Mouse (Mus musculus) hindbrain, embryonic 15.5 days (tissue): ENCODE data around the gene Akr1c13. TPM values are rescaled to one million over a fixed set of nuclear protein-coding genes. Genes with fewer than 3 reads are reported as not detected.
A peak's percentile ranks its signal among the peaks of the same experiment; 100 is the strongest.
"Not testable (repeated sequence)": the region's sequence is repeated elsewhere in the genome, so short reads cannot be mapped to it uniquely, and the experiment has no call there.

Experiments used
- ATAC-seq: fragments of 200-750 bp; cut with Nextera tagmentation; 2 replicates; pipeline ENCODE4 v1.8.0; 2017; ENCODE audit warnings: low read depth, moderate number of reproducible peaks, moderate TSS enrichment; ENCODE audit not compliant: low FRiP score
- H3K27ac ChIP-seq: fragments of 300-500 bp; sonication (generic); replicated peaks from 2 replicates; pipeline ENCODE4 v1.5.1; 2015; ENCODE audit warnings: mild to moderate bottlenecking, inconsistent platforms
- H3K27me3 ChIP-seq: fragments of 300-500 bp; sonication (generic); 2 replicates; pipeline ENCODE4 v1.6.1; 2015; ENCODE audit warnings: control low read depth, inconsistent platforms
- H3K36me3 ChIP-seq: fragments of 300-500 bp; sonication (generic); 2 replicates; pipeline ENCODE4 v1.6.1; 2015; ENCODE audit warnings: control low read depth, inconsistent platforms
- H3K4me1 ChIP-seq: fragments of 300-500 bp; sonication (generic); replicated peaks from 2 replicates; pipeline ENCODE4 v1.6.1; 2015; ENCODE audit warnings: control low read depth, inconsistent platforms
- H3K4me2 ChIP-seq: fragments of 300-500 bp; sonication (generic); 2 replicates; pipeline ENCODE4 v1.6.1; 2015; ENCODE audit warnings: moderate library complexity, mild to moderate bottlenecking, inconsistent platforms
- H3K4me3 ChIP-seq: fragments of 300-500 bp; sonication (generic); 2 replicates; pipeline ENCODE4 v1.5.1; 2015; ENCODE audit warnings: mild to moderate bottlenecking, inconsistent platforms
- H3K9ac ChIP-seq: fragments of 300-500 bp; sonication (generic); 2 replicates; pipeline ENCODE4 v1.6.1; 2015; ENCODE audit warnings: inconsistent platforms
- H3K9me3 ChIP-seq: fragments of 300-500 bp; sonication (generic); 2 replicates; pipeline ENCODE4 v1.6.1; 2016; ENCODE audit warnings: control low read depth, inconsistent platforms
- WGBS: fragments of 180-500 bp; shearing (Covaris S2); methylation state at CpG from one replicate; pipeline ENCODE4 v1.1.7; 2015; 5-methylcytosine and 5-hydroxymethylcytosine counted together
- polyA plus RNA-seq: library from polyadenylated mRNA; unstranded; fragments of >200 nt; fragmentation: Nextera tagmentation; extraction: Ambion mirVana; gene quantifications from 2 replicates; pipeline ENCODE4 v1.2.1, GENCODE M21; 2015

Gene Akr1c13
- polyA plus RNA-seq, 1 experiment from 2014 or later, result 3.7 TPM

DNA sequence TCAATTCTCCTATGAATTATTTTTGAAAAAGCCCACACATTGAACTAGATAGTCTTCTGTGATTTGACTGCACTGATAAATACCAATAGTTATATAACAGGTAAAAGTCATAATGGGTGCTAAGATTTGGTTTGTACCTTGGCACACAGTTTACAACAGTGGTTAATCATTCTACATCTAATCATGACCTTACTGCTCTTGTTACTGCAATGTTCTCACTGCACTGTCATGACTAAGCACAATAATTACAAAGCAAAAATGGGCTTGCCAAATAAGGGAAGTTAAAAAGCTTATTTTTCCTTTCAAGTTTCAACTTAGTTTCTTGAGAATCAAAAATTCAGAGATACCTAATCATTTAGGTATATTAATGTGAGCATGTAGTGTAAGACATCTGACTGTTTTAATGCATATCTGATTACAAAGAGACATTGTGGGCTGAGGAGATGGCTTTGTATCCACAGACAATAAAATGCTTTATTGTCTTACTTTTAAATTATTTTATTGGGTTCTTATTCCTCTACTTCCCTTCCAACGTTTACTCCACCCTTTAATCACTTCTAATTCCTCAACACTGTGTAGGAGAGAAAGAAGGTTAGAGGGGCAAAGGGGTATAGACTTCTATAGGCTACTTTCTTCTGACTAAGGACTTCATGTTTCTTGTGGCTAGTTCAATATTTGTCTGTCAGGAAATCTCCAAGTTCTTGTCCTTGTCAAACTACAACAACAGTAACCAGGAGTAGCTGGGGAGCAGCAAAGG is 15.4 kb downstream of the Akr1c13 start:
- Histone ChIP-seq H3K27me3 (no peaks in the 10 kb centered on the region), H3K4me3 (no peak overlapping the region), H3K9me3 (no peaks in the 10 kb centered on the region), H3K36me3 (no peaks in the 10 kb centered on the region), H3K27ac (no peak overlapping the region), H3K9ac (no peak overlapping the region), H3K4me2 (no peak overlapping the region), H3K4me1 (no peaks in the 10 kb centered on the region)
- ATAC-seq, result no peak
- 41% methylated on average over 1 of the region's 1 CpGs for WGBS

DNA sequence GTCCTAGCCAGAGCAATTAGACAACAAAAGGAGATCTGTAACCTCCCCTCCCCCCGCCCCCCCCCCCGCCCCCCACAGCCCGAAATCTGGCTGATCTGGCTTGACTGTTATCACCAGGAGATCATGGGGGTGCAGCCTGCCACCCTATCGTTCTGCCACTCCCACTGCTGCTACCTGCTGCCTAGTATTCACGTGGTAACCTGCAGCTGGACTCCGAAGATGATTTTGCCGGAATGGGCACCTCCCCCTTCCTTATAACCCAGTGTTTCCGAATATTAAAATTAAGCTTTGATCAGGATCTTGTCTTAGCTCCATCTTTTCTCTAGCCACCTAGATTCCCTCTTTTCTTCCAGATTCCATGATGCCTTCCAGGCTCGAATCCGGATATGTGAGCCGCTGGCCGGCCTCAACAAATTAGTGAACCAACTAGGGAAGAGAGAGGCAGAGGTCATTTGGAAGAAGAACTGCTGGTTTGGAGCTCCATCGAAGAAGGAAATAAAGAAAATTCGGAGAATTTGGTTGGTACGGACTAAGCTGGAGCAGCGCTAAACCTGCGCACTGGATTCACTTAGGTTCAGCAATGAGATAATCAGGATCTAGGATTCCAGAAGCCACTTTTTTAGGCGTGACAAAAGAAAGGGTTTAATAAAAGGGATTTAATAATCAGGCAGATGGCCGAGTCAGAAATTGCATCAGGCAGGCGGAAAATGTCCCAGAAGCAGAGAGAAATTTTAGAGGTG is 20.8 kb downstream of the Akr1c13 start:
- Histone ChIP-seq H3K36me3 (no peaks in the 10 kb centered on the region), H3K9me3 (no peaks in the 10 kb centered on the region), H3K4me1 (no peaks in the 10 kb centered on the region), H3K27me3 (no peaks in the 10 kb centered on the region), H3K4me2 (no peak overlapping the region), H3K27ac (no peak overlapping the region), H3K4me3 (no peak overlapping the region), H3K9ac (no peak overlapping the region)
- 76% methylated on average over 18 of the region's 20 CpGs for WGBS
- ATAC-seq, result no peak

DNA sequence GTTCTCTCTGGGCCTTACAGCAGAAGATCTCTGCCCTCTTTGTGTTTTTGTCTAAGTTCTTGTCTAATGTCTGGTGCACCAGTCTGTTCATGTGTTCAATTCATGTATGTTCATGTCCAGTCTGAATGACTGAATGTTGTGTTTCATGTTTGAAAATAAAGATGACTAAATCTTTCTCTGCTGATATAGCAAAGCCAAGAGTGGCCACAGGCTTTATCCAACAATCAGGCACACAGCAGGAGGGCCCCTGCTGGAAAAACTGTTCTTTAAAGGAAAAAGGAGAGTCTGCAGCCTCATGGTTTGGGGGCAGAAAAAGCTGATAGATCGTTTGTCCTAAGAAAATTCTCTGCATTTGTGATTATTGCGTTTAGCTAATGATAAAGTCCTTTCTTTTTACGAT is 21.4 kb downstream of the Akr1c13 start:
- Histone ChIP-seq H3K4me2 (no peak overlapping the region), H3K9ac (no peak overlapping the region), H3K27me3 (no peaks in the 10 kb centered on the region), H3K36me3 (no peaks in the 10 kb centered on the region), H3K4me1 (no peaks in the 10 kb centered on the region), H3K9me3 (no peaks in the 10 kb centered on the region), H3K4me3 (no peak overlapping the region), H3K27ac (no peak overlapping the region)
- no peak for ATAC-seq
- 62% methylated on average over 3 of the region's 3 CpGs for WGBS

DNA sequence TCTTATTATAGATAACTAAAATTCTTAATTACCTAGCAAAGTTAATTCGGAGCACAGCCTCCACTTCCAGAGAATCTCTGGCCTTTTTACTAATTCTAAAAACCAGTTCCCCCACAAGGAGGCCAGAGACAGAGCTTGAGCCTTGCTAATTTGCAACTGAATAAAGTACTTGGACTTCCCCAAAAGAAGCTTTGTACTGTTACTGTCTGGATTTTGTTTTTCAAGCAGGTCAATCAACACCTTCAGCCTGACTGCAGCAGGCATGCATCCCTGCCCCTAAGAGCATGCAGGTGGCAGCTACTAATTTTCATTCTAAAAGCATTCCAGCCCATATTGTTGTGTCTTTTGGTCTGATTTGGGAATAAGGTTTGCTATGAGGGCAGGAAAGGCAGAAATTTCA is 24.5 kb downstream of the Akr1c13 start:
- not testable (repeated sequence) for H3K27ac ChIP-seq, H3K27me3 ChIP-seq, H3K4me1 ChIP-seq, H3K4me3 ChIP-seq, H3K9me3 ChIP-seq, H3K4me2 ChIP-seq, ATAC-seq, H3K36me3 ChIP-seq, H3K9ac ChIP-seq
- WGBS, result 72% methylated on average over 1 of the region's 1 CpGs

DNA sequence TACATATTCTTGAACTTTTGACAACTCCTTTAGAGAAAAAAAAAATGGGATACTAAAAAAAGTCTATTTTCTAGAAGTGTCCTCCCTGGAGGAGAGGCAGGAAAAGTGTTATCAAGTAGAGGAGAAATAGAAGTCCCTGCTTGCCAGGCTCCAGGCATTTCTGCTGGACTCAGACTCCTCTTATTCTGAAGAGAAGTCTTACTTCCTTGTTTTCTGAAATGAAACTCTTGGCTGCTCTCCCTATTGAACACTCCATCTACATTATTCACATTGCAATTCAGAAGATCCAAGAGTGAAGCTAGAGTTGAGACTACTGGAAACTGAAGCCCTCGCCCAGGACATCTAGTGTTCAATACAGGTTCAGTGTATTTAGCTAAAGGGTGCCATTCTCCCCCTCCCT is 37.5 kb downstream of the Akr1c13 start, which contains the start of gene Akr1c19:
Gene Akr1c19 (plus strand): TSS at position 260 of the 400 bp plus-strand sequence.
- Histone ChIP-seq H3K4me1 (no peaks in the 10 kb centered on the region), H3K4me3 (no peak within 1 kb of the TSS), H3K27me3 (no peaks in the 10 kb centered on the region), H3K27ac (no peak within 1 kb of the TSS), H3K36me3 (no peaks in the 10 kb centered on the region), H3K4me2 (no peak within 1 kb of the TSS), H3K9me3 (no peaks in the 10 kb centered on the region), H3K9ac (no peak within 1 kb of the TSS)
- 75% methylated on average over 1 of the region's 1 CpGs for WGBS
- ATAC-seq, result no peak

DNA sequence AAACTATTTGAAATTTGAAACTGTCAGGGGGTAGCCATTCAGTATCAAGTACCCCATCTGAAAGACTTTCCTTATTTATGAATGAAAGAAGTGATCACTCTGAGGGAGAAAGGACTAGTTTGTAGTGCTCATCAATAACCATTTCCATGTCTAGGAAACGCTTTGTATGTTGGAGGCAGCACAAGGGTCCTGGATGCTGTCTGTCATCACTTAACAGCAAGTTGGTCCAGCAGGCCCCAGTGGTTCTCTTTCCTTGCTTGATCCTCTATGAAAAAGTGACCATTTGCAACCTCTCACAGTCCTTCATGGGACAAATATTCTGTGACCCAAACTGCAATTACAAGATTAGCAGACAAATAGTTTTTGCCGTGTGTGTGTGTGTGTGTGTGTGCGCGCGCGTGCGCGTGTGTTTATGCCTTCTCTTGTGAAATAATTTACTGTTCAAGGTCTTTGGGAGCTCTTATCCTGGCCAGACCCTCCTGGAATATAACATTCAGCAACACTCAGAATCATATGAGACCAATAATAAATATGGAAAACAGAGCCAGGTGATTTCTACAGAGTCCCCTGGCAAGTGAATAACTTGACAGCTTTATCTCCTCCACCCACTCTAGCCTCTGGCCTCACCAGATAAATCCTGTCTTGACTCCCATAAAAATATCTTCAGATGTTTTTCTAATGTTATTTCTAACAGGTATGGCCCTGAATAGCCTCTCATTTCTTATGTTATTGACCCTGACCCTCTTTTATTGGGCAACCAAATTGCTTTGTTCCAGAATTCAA is 40.1 kb downstream of the Akr1c13 start:
- no peaks in the 10 kb centered on the region for H3K36me3 ChIP-seq
- no peak overlapping the region for H3K9ac ChIP-seq
- H3K27me3 ChIP-seq, result no peaks in the 10 kb centered on the region
- no peak for ATAC-seq
- H3K4me3 ChIP-seq, result no peak overlapping the region
- no peaks in the 10 kb centered on the region for H3K9me3 ChIP-seq
- no peaks in the 10 kb centered on the region for H3K4me1 ChIP-seq
- 94% methylated on average over 8 of the region's 8 CpGs for WGBS
- no peak overlapping the region for H3K4me2 ChIP-seq
- H3K27ac ChIP-seq, result no peak overlapping the region

DNA sequence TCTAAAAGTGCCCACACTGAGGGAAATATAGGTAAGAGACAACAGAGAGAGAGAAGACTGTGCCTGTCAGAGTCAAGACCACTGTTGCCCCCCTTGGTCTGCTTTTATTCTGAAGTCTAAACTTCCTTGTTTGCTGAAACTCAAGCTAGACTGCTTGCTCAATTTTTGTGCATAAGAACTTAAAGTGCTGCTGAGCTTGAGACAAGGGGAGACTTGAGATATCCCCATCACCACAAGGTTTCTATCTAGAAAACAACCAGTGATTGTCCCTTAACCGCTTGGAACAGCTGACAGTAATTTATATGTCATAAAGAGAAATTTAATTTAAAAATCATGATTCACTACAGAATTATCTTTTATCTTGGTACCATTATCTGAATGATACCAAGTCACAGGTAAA is 42.2 kb downstream of the Akr1c13 start:
- Histone ChIP-seq H3K9ac (no peak overlapping the region), H3K4me3 (no peak overlapping the region), H3K36me3 (no peaks in the 10 kb centered on the region), H3K4me1 (no peaks in the 10 kb centered on the region), H3K4me2 (no peak overlapping the region), H3K9me3 (no peaks in the 10 kb centered on the region), H3K27me3 (no peaks in the 10 kb centered on the region), H3K27ac (no peak overlapping the region)
- no peak for ATAC-seq
- 80% methylated on average over 1 of the region's 1 CpGs for WGBS

DNA sequence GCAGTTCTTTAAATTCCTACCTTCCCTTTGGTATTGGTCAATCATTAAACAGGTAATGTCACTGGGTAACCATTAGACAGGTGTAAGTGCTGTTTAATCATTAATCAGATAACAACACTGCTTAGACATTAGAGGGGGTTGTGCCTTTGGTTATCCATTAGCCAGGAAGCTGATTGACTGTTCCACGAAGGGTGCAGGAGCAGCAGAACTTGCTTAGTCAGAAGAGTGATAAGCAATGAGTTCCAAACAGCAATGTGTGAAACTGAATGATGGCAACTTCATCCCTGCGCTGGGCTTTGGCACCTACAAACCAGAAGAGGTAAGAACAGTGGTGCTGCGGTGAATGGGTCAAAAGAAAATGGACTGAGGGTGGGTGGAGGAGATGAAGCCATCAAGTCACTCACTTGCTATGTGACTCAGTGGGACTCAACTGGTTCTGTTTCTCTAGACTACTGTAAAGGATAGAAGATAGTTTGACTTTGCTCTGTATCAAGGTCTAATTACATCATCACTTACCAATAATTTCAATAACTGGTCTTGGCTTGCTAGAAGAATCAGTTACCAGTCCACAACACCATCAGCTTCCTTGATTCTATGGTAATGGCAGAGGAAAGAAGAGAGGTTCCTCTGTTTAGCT is 42.7 kb downstream of the Akr1c13 start:
- 57% methylated on average over 3 of the region's 3 CpGs for WGBS
- no peak for ATAC-seq

DNA sequence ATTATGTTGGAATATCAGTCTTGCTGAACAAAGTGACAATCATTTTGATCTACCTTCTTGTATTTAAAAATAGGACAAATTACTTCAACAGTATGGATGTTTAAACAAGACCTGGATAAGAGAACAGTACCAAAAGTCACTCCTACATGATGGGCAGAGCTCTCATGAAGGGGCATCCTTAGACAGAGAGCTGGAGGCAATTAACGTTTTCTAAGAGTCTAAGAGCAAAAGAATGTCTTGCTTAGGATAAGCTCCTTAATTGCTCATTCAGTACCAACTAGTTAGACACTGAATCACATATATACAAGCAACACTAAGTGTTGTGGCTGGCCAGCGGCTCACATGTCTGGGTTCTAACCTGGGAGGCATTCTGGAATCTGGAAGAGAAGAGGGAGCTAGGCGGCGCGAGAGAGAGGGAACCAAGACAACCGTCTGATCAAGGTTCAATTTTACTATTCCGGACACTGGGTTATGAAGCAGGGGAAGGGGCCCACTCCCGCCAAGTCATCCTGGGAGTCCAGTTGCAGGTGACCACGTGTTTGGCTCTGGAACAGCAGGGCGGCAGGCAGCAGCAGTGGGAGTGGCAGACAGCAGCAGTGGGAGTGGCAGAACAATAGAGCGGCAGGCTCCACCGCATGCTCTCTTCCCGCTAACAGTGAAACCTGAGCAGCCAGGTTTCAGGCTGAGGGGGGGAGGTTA is 54.1 kb downstream of the Akr1c13 start:
- 4% methylated on average over 13 of the region's 13 CpGs for WGBS
- Histone ChIP-seq H3K4me1 (no peaks in the 10 kb centered on the region), H3K4me2 (peak overlapping the region; percentile 69), H3K9ac (peak overlapping the region; percentile 56), H3K27ac (no peak overlapping the region; the same call in 1 of the 2 replicates), H3K9me3 (no peaks in the 10 kb centered on the region), H3K36me3 (no peaks in the 10 kb centered on the region), H3K4me3 (peak overlapping the region; percentile 46), H3K27me3 (no peaks in the 10 kb centered on the region)
- peak; percentile 95 for ATAC-seq

More for the DNA sequence above, 42.7 kb downstream of the Akr1c13 start:
- H3K4me1 ChIP-seq, result no peaks in the 10 kb centered on the region
- no peak overlapping the region for H3K9ac ChIP-seq
- H3K27me3 ChIP-seq, result no peaks in the 10 kb centered on the region
- H3K36me3 ChIP-seq, result no peaks in the 10 kb centered on the region
- H3K4me2 ChIP-seq, result no peak overlapping the region
- H3K4me3 ChIP-seq, result no peak overlapping the region
- no peak overlapping the region for H3K27ac ChIP-seq
- no peaks in the 10 kb centered on the region for H3K9me3 ChIP-seq

DNA sequence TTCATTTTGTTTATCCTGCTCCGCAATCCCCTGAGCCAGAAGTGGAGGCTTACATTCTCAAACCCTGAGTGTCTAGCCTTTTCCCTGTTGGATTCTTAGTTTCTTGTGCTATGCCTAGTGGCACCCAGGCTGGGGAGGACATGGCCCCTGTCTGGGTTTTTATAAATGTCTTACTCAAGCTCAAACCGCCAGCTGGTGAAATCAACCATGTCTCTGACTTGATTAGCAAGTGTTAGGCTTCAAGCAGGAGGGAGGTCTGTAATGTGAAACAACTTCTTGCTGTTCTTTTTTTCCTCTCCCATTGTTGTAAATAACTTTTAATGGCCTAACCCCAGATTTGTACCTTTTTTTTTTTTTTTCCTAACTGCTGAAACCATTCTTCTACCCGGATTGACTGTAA is 58.4 kb downstream of the Akr1c13 start:
- Histone ChIP-seq H3K27ac (no peak overlapping the region), H3K27me3 (no peaks in the 10 kb centered on the region), H3K9ac (no peak overlapping the region), H3K4me1 (no peaks in the 10 kb centered on the region), H3K36me3 (no peaks in the 10 kb centered on the region), H3K9me3 (no peaks in the 10 kb centered on the region), H3K4me3 (no peak overlapping the region), H3K4me2 (no peak overlapping the region)
- ATAC-seq, result no peak
- WGBS, result 50% methylated on average over 3 of the region's 3 CpGs
